Mouse (Mus musculus): ENCODE measurements around the gene Trp53bp2. TPM values are rescaled to one million over a fixed set of nuclear protein-coding genes. Genes with fewer than 3 reads are reported as not detected.
A peak's percentile ranks its signal among the peaks of the same experiment; 100 is the strongest.

Gene Trp53bp2
- polyA plus RNA-seq, 1 experiment from 2014 or later = 18.7 TPM

DNA sequence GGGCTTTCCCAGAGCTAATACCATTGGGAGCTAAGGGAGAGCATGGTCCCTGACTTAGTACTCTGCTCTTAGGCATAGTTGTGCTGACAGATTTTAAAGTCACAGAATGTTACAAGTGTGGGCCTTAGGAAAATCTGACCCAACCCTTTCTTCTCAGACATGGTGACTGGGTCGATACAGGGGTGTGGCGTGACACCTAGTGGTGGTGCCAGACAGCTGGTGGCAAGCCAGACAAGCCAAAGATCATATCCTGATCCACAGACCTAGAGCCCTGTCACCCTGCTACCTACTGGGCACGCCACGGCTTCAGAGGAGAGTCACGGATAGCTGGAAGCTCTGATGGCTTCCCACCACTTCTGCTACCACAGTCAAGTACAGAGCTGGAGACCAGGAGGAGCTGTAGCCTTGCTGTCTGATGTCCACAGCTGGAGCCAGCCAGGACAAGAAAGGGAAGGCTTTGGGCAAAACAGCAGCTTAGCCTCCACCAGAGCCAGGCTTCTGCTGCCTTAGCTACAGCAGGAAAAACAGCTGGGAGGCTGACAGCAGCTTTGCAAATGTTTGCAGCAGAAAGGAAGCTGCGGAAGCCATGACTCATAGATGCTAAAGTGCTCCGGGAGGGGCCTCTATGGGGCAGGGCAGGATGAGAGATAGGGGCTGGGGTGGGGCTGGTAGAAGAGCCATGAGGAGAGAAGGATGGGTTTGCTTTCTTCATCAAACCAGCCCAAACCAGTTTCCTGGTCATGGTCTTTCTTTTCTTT is 97.4 kb downstream of the Trp53bp2 start:
- peak overlapping the region; percentile 37 for H3K9ac ChIP-seq (ENCODE audit: low read length)
- H3K9me3 ChIP-seq (replicated peaks; ENCODE audit: control insufficient read depth, low read length) = no peaks in the 10 kb centered on the region
- H3K36me3 ChIP-seq (ENCODE audit: control insufficient read depth, insufficient read depth, low read length) = peaks cover 16% of the 10 kb centered on the region; the same call in 1 of the 2 replicates
- peak overlapping the region; percentile 90 for H3K27ac ChIP-seq (ENCODE audit: low read length)
- no peaks in the 10 kb centered on the region for H3K27me3 ChIP-seq (ENCODE audit: control insufficient read depth, insufficient read depth, low read length)
- H3K4me3 ChIP-seq (replicated peaks; ENCODE audit: low read length) = no peak overlapping the region
- WGBS = 38% methylated on average over 7 of the region's 7 CpGs
- ATAC-seq (ENCODE audit: insufficient read depth, low FRiP score) = peak; percentile 77
- H3K4me2 ChIP-seq (ENCODE audit: low read depth, low read length) = 0 out of 2 replicates have a peak overlapping the region, but pooled peaks have one; percentile 4
- H3K4me1 ChIP-seq (ENCODE audit: control insufficient read depth, insufficient read depth, low read length) = peaks cover 38% of the 10 kb centered on the region

- Histone ChIP-seq H3K4me3 (replicated peaks; ENCODE audit: low read length) (no peak overlapping the region), H3K9me3 (replicated peaks; ENCODE audit: control insufficient read depth, low read length) (no peaks in the 10 kb centered on the region), H3K27ac (ENCODE audit: low read length) (no peak overlapping the region), H3K36me3 (ENCODE audit: control insufficient read depth, insufficient read depth, low read length) (peaks cover 23% of the 10 kb centered on the region), H3K9ac (ENCODE audit: low read length) (no peak overlapping the region), H3K4me2 (ENCODE audit: low read depth, low read length) (no peak overlapping the region), H3K27me3 (ENCODE audit: control insufficient read depth, insufficient read depth, low read length) (no peaks in the 10 kb centered on the region), H3K4me1 (ENCODE audit: control insufficient read depth, insufficient read depth, low read length) (peaks cover 36% of the 10 kb centered on the region)
- peak; percentile 22; the same call in 1 of the 2 replicates for ATAC-seq (ENCODE audit: insufficient read depth, low FRiP score)
- WGBS = 63% methylated on average over 10 of the region's 10 CpGs
These were observed 100.3 kb downstream of the Trp53bp2 start for GRCm38 (mm10) chr1:182509110-182509797.

DNA sequence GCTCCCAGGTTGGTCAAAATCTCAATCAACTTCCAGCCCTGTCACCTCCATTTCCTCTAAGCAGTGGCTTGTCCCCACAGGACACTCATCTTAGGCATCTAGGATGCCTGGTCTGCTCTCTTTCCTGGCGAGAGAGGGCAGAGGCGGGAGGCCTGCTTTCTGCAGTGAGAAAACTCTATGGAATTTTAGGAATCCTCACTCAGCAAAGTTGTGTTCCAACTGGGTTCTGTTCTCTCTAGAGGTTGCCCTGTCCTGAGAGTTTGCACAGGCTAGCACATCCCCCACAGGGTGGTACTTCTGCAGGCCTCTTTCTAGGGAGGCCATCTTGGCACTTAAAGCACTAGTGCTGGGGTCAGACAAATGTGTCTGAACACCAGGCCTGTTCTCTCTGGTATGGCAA is 102.1 kb downstream of the Trp53bp2 start:
- no peak overlapping the region for H3K4me3 ChIP-seq (replicated peaks; ENCODE audit: low read length)

GRCm38 (mm10) chr1:182511778-182512177 is 102.8 kb downstream of the Trp53bp2 start:
- H3K4me2 ChIP-seq (ENCODE audit: low read depth, low read length) = no peak overlapping the region
- no peaks in the 10 kb centered on the region for H3K9me3 ChIP-seq (replicated peaks; ENCODE audit: control insufficient read depth, low read length)
- no peaks in the 10 kb centered on the region for H3K27me3 ChIP-seq (ENCODE audit: control insufficient read depth, insufficient read depth, low read length)
- peaks cover 31% of the 10 kb centered on the region for H3K4me1 ChIP-seq (ENCODE audit: control insufficient read depth, insufficient read depth, low read length)
- no peak overlapping the region for H3K9ac ChIP-seq (ENCODE audit: low read length)
- H3K36me3 ChIP-seq (ENCODE audit: control insufficient read depth, insufficient read depth, low read length) = peaks cover 23% of the 10 kb centered on the region
- no peak for ATAC-seq (ENCODE audit: insufficient read depth, low FRiP score)
- H3K27ac ChIP-seq (ENCODE audit: low read length) = no peak overlapping the region; the same call in 1 of the 2 replicates
- 65% methylated on average over 8 of the region's 8 CpGs for WGBS
- H3K4me3 ChIP-seq (replicated peaks; ENCODE audit: low read length) = no peak overlapping the region

More for the DNA sequence above, 102.1 kb downstream of the Trp53bp2 start:
- Histone ChIP-seq H3K9me3 (replicated peaks; ENCODE audit: control insufficient read depth, low read length) (no peaks in the 10 kb centered on the region), H3K36me3 (ENCODE audit: control insufficient read depth, insufficient read depth, low read length) (peaks cover 23% of the 10 kb centered on the region), H3K27me3 (ENCODE audit: control insufficient read depth, insufficient read depth, low read length) (no peaks in the 10 kb centered on the region), H3K4me1 (ENCODE audit: control insufficient read depth, insufficient read depth, low read length) (peaks cover 34% of the 10 kb centered on the region), H3K4me2 (ENCODE audit: low read depth, low read length) (no peak overlapping the region), H3K9ac (ENCODE audit: low read length) (no peak overlapping the region), H3K27ac (ENCODE audit: low read length) (no peak overlapping the region)
- WGBS = 58% methylated on average over 2 of the region's 2 CpGs
- no peak for ATAC-seq (ENCODE audit: insufficient read depth, low FRiP score)

Other genes with a start within 250 kb of the Trp53bp2 start
- gene Vmn1r1, start 244.7 kb upstream of the Trp53bp2 start, polyA plus RNA-seq (2015; fragmentation: Nextera tagmentation; extraction: Ambion mirVana) = not detected in 2 replicates
- gene Degs1, start 126.4 kb upstream of the Trp53bp2 start, polyA plus RNA-seq (2015; fragmentation: Nextera tagmentation; extraction: Ambion mirVana) = 146 TPM in 2 replicates
- 12.3 and 13.4 TPM in 2 replicates for gene Fbxo28, start 67.5 kb upstream of the Trp53bp2 start, polyA plus RNA-seq (2015; fragmentation: Nextera tagmentation; extraction: Ambion mirVana)
- gene Capn2, start 108.4 kb downstream of the Trp53bp2 start, polyA plus RNA-seq (2015; fragmentation: Nextera tagmentation; extraction: Ambion mirVana) = 127 and 139 TPM in 2 replicates
- 3.3 and 4.9 TPM in 2 replicates for gene Capn8, start 155.8 kb downstream of the Trp53bp2 start, polyA plus RNA-seq (2015; fragmentation: Nextera tagmentation; extraction: Ambion mirVana)

Data from stomach, embryonic 16.5 days (tissue).